Mouse (Mus musculus) brain, embryonic 18.5 days (tissue): ENCODE data around the gene Fam84b.

Experiments used
- DNase-seq: peaks from one replicate; pipeline ENCODE4 v3.0.0-alpha.2; 2012; ENCODE audit warnings: low read depth, low spot score

The Fam84b gene

DNA sequence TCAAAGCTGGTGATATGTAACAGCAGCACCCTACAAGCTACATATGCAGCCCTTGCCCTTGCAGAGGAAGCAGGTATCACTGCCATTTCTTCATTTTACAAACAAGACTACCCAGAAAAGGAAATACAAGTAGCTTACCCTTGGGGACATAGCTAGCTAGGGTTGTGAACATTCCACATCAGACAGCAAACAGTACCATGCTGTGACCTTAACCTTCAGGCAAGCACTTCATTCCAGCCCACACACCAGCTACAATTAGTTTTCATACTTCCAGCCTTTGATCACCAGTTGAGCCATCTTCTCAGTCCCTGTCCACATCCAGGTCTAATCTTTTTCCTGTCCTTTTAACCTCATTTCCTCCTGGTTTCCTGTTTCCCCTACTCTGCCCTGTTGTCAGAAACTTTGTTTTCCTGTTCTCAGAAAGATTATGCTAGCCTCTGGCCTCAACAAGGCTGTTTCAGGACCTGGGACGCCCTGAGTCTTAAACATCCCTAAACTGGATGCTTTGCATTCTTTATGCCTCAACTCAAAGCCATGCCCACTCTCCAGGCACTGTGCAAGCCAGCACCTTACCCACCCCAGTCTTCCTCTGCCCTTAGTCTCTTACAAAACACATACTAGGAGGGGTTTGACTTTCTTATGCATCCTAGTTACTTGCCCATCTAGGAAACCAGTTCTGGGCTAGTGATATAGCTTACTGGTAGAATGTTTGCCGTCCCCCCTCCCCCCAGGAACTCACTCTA, 19.9 kb downstream of the Fam84b start:
- DNase-seq = no peak

DNA sequence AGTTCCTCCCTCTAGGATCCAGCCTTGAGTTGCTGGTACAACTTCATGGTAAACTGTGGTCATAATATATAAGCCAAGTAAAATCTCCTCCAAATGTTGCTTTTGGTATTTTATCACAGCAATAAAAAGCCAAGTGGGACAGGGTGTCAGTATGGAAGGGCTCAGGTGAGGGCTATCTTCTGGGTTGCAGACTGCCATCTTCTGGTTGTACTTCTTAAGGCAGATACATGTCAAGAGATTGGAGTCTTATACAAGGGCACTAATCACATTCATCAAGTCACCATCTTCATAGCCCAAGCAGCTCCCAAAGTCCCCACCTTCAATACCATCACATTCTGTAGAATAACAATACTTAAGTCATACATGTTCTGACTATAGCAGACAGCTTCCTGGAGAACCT, 21.0 kb downstream of the Fam84b start:
- DNase-seq = no peak

GRCm38 (mm10) chr15:60826226-60826625, 27.4 kb downstream of the Fam84b start:
- DNase-seq = no peak

DNA sequence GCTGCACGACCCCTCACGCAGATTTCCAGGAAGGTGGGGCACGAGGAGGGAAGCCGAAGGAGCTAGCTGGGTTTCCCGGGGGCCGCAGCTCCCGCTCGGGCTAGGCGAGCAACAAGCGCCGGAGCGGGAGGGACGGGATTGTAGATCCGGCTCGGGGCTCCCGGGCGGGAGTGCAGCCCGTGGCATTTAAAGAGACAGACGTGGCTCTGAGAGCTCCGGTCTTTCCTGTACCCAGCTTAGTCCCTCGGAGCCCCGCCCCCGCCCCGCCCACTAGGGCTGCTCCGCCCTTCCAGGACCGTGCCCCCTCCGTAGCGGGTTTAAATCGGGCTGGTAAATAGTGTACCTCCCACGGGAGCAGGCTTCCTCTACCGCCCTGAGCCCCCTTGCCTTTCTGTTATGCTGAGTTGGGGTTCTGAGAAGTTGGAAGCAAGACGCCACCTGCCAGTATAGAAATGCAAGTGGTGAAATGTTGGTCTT, 28.8 kb downstream of the Fam84b start:
- DNase-seq = peak; percentile 74

DNA sequence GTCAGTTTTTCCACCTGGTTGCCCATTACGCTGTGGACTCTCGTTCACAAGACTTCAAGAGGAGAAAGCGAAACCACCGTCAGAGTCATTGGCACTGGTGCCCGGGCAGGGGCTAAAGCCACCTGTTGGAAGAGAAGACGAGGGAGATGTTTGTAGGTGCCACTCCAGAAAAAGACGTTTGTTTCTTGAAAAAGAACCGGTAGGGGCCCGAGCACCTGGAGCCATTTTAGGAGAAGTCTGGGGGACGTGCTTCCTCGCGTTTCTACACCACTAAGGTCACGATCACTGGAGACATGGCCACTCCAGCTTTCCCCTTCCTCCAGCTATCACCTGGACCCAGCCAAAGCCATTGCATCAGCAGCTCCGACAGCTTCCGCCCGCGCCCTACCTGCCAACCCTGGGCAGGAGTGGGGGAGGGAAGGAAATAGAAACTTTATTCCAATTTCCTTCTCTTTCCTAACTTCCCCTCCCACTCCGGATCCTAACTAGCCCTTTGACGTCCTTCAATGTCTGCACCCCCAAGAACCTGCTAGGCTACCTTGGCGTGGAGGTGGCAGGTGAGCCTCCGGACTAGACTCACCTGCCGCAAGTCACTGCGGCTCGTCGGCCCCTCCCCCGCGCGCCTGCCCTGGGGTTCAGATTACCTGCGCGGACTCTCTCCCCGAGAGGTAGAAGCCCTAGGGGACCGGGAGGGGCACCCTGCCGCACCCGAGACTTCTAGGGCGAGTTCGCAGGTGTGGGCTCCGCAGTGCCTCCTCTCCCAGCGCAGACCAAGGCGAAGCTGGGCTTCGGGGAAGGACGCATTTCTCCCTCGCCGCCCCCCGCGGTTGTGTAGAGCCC, 29.5 kb downstream of the Fam84b start:
- no peak for DNase-seq

DNA sequence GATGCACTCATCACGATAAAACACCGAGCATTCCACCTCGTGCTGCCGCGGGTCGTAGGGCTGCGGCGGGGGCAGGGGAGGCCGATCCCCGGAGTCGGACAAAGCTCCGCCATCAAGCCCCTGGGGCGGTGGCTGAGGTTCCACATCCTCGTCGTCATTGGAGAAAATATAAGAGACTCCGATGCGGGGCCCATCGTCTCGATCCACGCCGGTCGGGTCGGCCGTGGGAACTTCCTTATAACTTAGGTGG, 30.0 kb downstream of the Fam84b start:
- DNase-seq = no peak

- DNase-seq = no peak
Observed at GRCm38 (mm10) chr15:60822803-60823619, 30.6 kb downstream of the Fam84b start.

DNA sequence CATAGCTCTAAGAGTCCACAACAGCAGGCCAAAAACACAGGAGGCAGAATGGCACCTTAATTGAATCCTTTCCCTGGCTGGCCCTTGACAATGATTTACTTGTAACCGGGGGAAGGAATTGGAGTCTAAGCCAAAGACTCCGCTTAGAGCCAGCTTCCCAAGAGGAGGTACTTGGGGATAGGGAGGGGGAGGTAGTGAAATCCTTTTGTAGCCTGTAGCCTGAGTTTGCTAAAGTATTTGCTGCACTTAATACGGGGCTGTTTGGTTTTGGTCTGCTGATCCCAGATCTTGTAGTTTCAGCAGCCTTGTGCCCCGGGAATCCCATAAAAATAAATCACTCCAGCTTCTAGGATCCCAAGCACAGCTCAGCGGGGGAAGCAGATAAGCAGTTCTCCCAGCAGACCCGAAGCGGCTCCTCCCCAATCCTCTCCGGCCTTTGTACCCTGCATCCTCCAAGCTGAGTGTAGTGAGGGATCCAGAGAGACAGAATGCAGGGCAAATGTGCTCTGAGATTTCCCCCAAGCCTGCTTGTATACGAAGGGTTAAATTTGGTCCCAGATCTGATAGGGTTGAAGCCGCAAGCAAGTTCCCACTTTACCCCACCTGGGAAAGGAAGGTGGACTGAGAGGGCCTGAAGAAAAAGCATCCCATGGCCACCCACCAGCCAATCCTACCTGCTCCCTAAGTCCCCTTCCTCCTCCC, 31.3 kb downstream of the Fam84b start:
- no peak for DNase-seq

GRCm38 (mm10) chr15:60818500-60818899, 35.1 kb downstream of the Fam84b start:
- DNase-seq = no peak

DNA sequence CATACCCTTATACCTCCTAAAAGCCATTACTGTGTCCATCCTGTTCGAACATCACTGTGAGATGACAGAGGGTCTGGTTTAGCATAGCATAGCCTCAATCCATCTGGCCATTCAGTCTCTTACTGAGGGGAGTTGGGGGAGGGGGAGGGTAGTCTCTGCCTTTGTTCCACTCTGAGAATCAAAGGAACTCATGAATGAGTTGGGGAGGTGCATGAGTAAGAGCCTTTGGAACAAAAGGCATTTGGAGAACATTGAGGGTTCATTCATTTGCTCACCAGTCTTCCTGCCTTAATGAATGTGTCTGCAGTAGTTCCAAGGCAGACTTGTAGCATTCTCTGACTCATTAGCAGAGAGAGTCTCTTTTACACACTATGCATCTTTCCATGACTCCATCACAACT, 37.1 kb downstream of the Fam84b start:
- no peak for DNase-seq

- no peak for DNase-seq
Observed at GRCm38 (mm10) chr15:60814542-60814941, 39.0 kb downstream of the Fam84b start.

- DNase-seq = no peak
Observed at GRCm38 (mm10) chr15:60793041-60793673, 60.4 kb downstream of the Fam84b start.

GRCm38 (mm10) chr15:60789084-60789483, 64.5 kb downstream of the Fam84b start:
- peak; percentile 40 for DNase-seq

- no peak for DNase-seq
Observed at GRCm38 (mm10) chr15:60783761-60784160, 69.8 kb downstream of the Fam84b start.

DNA sequence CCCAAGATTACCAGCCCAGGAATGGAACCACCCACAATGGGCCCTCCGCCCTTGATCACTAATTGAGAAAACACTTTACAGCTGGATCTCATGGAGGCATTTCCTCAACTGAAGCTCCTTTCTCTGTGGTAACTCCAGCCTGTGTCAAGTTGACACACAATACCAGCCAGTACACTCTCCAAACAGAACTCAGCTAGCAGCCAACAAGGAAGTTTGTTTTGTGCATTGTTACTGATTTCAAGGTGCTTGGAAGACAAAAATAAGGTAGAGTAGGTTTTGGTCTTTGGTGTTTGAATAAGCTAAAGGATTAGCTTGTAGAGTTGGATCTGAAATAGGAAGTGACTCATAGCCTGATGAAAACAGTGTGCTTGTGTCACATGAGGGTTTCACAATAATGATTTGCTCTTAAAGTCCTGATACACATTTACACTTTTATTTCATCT, 74.0 kb downstream of the Fam84b start:
- DNase-seq = no peak

DNA sequence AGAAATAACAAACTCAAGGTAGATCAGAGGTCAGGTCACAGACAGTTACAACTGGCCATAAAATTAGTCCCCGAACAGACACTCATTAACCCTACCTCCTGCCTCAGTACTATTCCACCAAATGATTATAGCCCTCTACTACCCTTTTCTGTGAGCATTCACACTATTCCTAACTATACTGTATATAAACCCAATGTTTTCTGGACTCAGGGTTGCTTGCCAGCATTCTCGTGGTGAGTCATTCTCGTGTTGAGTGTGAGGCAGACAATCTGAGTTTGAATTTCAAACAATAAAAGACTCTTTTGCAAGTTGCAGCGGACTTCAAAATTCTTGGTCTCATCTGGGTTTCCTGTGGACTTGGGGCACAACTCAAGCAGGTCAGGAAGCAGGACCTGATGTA, 74.5 kb downstream of the Fam84b start:
- DNase-seq = no peak
